Mouse (Mus musculus) stomach, postnatal 0 days (tissue): ENCODE measurements around the gene Slc22a22. TPM values are rescaled to one million over a fixed set of nuclear protein-coding genes. Genes with fewer than 3 reads are reported as not detected.
"Not testable (repeated sequence)": the region's sequence is repeated elsewhere in the genome, so short reads cannot be mapped to it uniquely, and the experiment has no call there.

Experiments used
- ATAC-seq: fragments of 200-750 bp; cut with Nextera tagmentation; 2 replicates; pipeline ENCODE4 v1.8.0; 2017; ENCODE audit not compliant: low FRiP score, low TSS enrichment
- DNase-seq: peaks from one replicate; pipeline ENCODE4 v3.0.0-alpha.2; 2016; ENCODE audit warnings: low spot score
- H3K27ac ChIP-seq: fragments of 300-500 bp; sonication (generic); replicated peaks from 2 replicates; pipeline ENCODE4 v1.5.1; 2014; ENCODE audit warnings: mild to moderate bottlenecking, control low read depth
- H3K27me3 ChIP-seq: fragments of 300-500 bp; sonication (generic); 2 replicates; pipeline ENCODE4 v1.6.1; 2014; ENCODE audit warnings: low read length; ENCODE audit not compliant: control insufficient read depth, insufficient read depth
- H3K36me3 ChIP-seq: fragments of 300-500 bp; sonication (generic); 2 replicates; pipeline ENCODE4 v1.6.1; 2014; ENCODE audit warnings: low read length, mixed read lengths; ENCODE audit not compliant: control insufficient read depth, insufficient read depth
- H3K4me1 ChIP-seq: fragments of 300-500 bp; sonication (generic); replicated peaks from 2 replicates; pipeline ENCODE4 v1.6.1; 2014; ENCODE audit warnings: antibody characterized with exemption; ENCODE audit not compliant: control insufficient read depth, insufficient read depth
- H3K4me2 ChIP-seq: fragments of 300-500 bp; sonication (generic); replicated peaks from 2 replicates; pipeline ENCODE4 v1.6.1; 2014; ENCODE audit warnings: low read depth, mild to moderate bottlenecking, control low read depth, moderate library complexity
- H3K4me3 ChIP-seq: fragments of 300-500 bp; sonication (generic); 2 replicates; pipeline ENCODE4 v1.5.1; 2014; ENCODE audit warnings: low read depth, low read length, control low read depth
- H3K9ac ChIP-seq: fragments of 300-500 bp; sonication (generic); 2 replicates; pipeline ENCODE4 v1.6.1; 2014; ENCODE audit warnings: mild to moderate bottlenecking, low read length, control low read depth, mixed read lengths
- H3K9me3 ChIP-seq: fragments of 300-500 bp; sonication (generic); 2 replicates; pipeline ENCODE4 v1.6.1; 2016; ENCODE audit warnings: low read length; ENCODE audit not compliant: control insufficient read depth
- CTCF ChIP-seq: IDR thresholded peaks from 2 replicates; pipeline ENCODE4 v1.5.1; 2016; ENCODE audit warnings: antibody characterized with exemption, low read depth, mild to moderate bottlenecking, moderate library complexity
- EP300 ChIP-seq: optimal IDR thresholded peaks from 2 replicates; pipeline ENCODE3; 2016; ENCODE audit warnings: antibody characterized with exemption
- WGBS: fragments of 180-500 bp; shearing (Covaris S2); extraction: QIAGEN DNeasy Blood & Tissue Kit; methylation state at CpG from one replicate; pipeline ENCODE4 v1.1.7; 2014; 5-methylcytosine and 5-hydroxymethylcytosine counted together
- polyA plus RNA-seq: library from polyadenylated mRNA; unstranded; fragments of >200 nt; fragmentation: Nextera tagmentation; extraction: Ambion mirVana; gene quantifications from 2 replicates; pipeline ENCODE4 v1.2.1, GENCODE M21; 2015

Slc22a22 gene
- polyA plus RNA-seq, 1 experiment from 2014 or later: not detected

DNA sequence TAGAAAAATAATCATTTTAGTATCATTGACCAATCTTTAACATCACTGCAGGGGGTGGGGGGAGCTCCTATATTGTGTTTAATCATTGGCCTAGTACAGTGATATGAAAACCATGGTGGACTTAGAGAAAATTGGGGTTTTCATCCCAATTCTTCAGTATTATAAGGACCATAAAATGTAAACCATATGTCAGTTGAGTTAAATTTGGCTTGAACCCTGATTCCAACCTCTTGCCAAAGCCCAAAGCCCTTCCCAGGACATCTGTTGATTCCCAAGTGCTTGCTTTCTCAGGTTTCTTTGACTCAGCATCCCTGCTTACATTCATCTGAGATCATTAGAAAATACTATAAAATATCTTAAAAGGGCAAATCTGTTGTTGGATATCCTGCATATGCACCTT is 201.0 kb downstream of the Slc22a22 start:
- H3K9me3 ChIP-seq: no peaks in the 10 kb centered on the region
- TF ChIP-seq CTCF (no peak), EP300 (no peak)
- H3K36me3 ChIP-seq: no peaks in the 10 kb centered on the region
- H3K27me3 ChIP-seq: no peaks in the 10 kb centered on the region
- no peak overlapping the region for H3K27ac ChIP-seq
- H3K4me3 ChIP-seq: no peak overlapping the region
- DNase-seq (no peak), ATAC-seq (no peak)
- no peaks in the 10 kb centered on the region for H3K4me1 ChIP-seq
- H3K4me2 ChIP-seq: no peak overlapping the region
- H3K9ac ChIP-seq: no peak overlapping the region

DNA sequence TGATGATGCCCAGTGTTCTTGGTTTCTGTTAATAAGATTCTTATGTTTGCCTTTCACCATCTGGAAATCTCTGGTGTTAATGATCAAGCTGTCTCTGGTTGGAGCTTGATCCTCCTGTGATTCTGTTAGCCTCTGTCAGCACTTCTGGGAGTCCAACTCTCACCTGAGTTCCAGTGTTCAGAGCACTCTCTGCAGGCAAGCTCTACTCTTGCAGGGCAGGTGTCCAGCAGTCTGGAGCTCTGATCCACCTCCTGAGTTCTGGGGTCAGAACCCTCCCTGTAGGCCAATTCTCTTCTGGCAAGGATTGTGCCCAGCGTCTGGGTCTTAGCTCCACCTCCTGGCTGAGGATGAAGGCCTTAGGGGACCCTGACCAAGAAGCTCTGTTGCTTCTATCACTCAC is 237.4 kb downstream of the Slc22a22 start:
- H3K9me3 ChIP-seq, H3K9ac ChIP-seq: not testable (repeated sequence)
- 83% methylated on average over 1 of the region's 1 CpGs for WGBS

DNA sequence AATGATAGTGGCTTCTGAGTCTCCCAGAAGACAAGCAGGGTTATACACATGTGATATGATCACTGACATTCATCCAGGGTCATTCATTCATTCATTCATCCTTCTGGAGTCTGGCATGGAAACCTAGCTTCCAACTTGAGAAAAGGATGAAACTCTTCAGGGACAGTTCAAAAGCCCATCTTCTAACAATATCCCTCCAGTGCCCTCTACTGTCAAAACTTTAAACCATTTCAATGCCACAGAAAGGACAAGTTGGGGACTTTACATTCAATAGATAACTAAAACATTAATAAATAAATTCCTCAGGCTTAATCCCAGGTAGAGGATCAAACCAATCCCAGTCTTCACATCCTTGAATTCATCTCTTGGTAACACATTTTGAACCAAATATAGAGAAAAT is 247.0 kb downstream of the Slc22a22 start:
- TF ChIP-seq EP300 (no peak), CTCF (peak; percentile 62)
- no peak for DNase-seq
- H3K4me3 ChIP-seq: no peak overlapping the region

More for the DNA sequence above, 237.4 kb downstream of the Slc22a22 start:
- not testable (repeated sequence) for H3K4me3 ChIP-seq, H3K27ac ChIP-seq, H3K36me3 ChIP-seq, DNase-seq, ATAC-seq, H3K27me3 ChIP-seq, H3K4me2 ChIP-seq, H3K4me1 ChIP-seq

DNA sequence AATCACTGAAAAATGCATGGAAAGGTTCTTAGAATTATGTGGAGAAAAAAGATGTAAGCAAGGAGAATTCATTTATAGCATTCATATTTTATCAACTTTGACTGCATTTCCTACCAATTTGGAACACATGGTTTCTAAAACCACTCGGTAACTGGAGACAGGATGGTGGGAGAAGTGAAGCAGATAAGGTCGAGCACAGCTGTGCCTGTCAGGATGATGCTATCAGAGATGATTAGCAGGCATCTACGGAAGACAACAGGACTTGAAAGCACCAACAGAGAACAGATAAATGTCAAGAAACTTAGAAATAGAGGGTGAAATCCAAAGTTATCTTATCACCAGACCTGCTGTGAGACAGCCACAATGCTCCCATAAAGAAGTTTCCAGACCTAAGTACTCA is 272.1 kb downstream of the Slc22a22 start:
- Histone ChIP-seq H3K36me3 (no peaks in the 10 kb centered on the region), H3K9ac (no peak overlapping the region), H3K4me1 (no peaks in the 10 kb centered on the region), H3K27ac (no peak overlapping the region), H3K9me3 (no peaks in the 10 kb centered on the region), H3K27me3 (no peaks in the 10 kb centered on the region), H3K4me3 (no peak overlapping the region), H3K4me2 (no peak overlapping the region)
- no peak for ATAC-seq
- whole genome bisulfite sequencing: 51% methylated on average over 3 of the region's 3 CpGs
- no peak for DNase-seq
- TF ChIP-seq EP300 (no peak), CTCF (no peak)

More for the DNA sequence above, 247.0 kb downstream of the Slc22a22 start:
- Histone ChIP-seq H3K9ac (no peak overlapping the region), H3K27ac (no peak overlapping the region), H3K27me3 (no peaks in the 10 kb centered on the region), H3K4me1 (no peaks in the 10 kb centered on the region), H3K9me3 (no peaks in the 10 kb centered on the region), H3K36me3 (no peaks in the 10 kb centered on the region), H3K4me2 (no peak overlapping the region)
- no peak for ATAC-seq

DNA sequence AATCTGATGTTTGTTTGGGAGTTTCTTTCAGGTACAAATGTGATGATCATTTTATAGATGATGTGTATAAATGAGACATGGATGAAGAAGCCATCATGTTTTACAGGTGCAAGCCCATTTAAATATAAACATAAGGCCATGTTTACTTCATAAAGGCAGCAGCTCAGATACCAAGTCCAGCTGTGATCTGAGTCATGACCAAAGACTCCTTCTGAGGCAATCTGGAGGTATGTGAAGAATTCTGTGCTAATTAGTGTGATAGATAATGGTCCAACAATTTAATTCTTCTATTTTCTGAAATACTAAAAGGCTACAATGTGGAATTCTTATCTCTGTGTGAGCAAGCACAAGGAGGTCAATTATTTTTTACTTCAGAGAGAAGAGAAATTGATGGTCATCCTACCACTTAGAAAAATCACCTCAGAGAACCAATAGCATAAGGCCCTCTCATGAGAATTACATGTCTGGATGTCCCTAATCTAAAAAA is 272.9 kb downstream of the Slc22a22 start:
- no peak overlapping the region for H3K4me2 ChIP-seq
- TF ChIP-seq EP300 (no peak), CTCF (no peak)
- no peaks in the 10 kb centered on the region for H3K9me3 ChIP-seq
- H3K27me3 ChIP-seq: no peaks in the 10 kb centered on the region
- H3K27ac ChIP-seq: no peak overlapping the region
- no peaks in the 10 kb centered on the region for H3K36me3 ChIP-seq
- no peak overlapping the region for H3K9ac ChIP-seq
- DNase-seq (no peak), ATAC-seq (no peak)
- H3K4me3 ChIP-seq: no peak overlapping the region
- H3K4me1 ChIP-seq: no peaks in the 10 kb centered on the region
